ENCODE assay signal across 9 mouse cellular contexts in genomic region chr11:49793619-49794341, GRCm38 (mm10). TPM values are rescaled to one million over a fixed set of nuclear protein-coding genes. Genes with fewer than 3 reads are reported as not detected.
DNase-seq lines count a peak whose midpoint lies in the region; ATAC-seq lines count a peak whose summit lies in the region.
"Had no signal": no experiment of that assay in that cellular context is flagged by ENCODE, and none has a peak within 500 bp of the region (broad histone marks: within the 10 kb centered on the region; RNA-seq: fewer than 3 reads in every experiment).

TSS of gene Gfpt2 (plus strand) at chr11:49794178.

- peak; percentile 76 for DNase-seq in NIH3T3 (ENCODE audit: low read depth)
- peak; percentile 81 to 82 for DNase-seq in cerebellum, postnatal 14 days
- peak; percentile 66 to 74 for DNase-seq in frontal cortex, postnatal 14 days (ENCODE audit: low spot score in 2 of 2)
- peak; percentile 88 for DNase-seq in hindbrain, embryonic 11.5 days (ENCODE audit: low spot score)
- DNase-seq in layer of hippocampus, adult 9-11 months: peak; percentile 73
- DNase-seq in ovary, postnatal 36 days (ENCODE audit: low spot score): peak; percentile 84
- peak; percentile 18 for DNase-seq in urinary bladder, postnatal 10 days (ENCODE audit: low spot score)

- no peaks in the 10 kb centered on the region for H3K36me3 ChIP-seq in hindbrain, embryonic 11.5 days (ENCODE audit: control insufficient read depth, insufficient read depth, low read length)
- H3K36me3 ChIP-seq in lung, embryonic 15.5 days: no peaks in the 10 kb centered on the region

- peak within 1 kb of the TSS; percentile 64 for H3K9ac ChIP-seq in hindbrain, embryonic 11.5 days (ENCODE audit: low read depth, low read length)
- H3K9ac ChIP-seq in lung, embryonic 15.5 days: peak within 1 kb of the TSS; percentile 65

- no peaks in the 10 kb centered on the region for H3K27me3 ChIP-seq in hindbrain, embryonic 11.5 days (ENCODE audit: control insufficient read depth, insufficient read depth, low read length)
- H3K27me3 ChIP-seq in lung, embryonic 15.5 days: peaks cover 4% of the 10 kb centered on the region; the same call in 1 of the 2 replicates

- ATAC-seq in hindbrain, embryonic 11.5 days (ENCODE audit: low FRiP score): peak; percentile 97
- ATAC-seq in lung, embryonic 15.5 days (ENCODE audit: borderline replicate concordance, extremely low read depth, low FRiP score, low TSS enrichment): peak; percentile 96

- no peaks in the 10 kb centered on the region for H3K9me3 ChIP-seq in hindbrain, embryonic 11.5 days (ENCODE audit: control insufficient read depth, low read length)
- H3K9me3 ChIP-seq in lung, embryonic 15.5 days: no peaks in the 10 kb centered on the region

- peak within 1 kb of the TSS; percentile 92 for H3K4me2 ChIP-seq in hindbrain, embryonic 11.5 days (replicated peaks; ENCODE audit: low read depth, low read length)
- H3K4me2 ChIP-seq in lung, embryonic 15.5 days: peak within 1 kb of the TSS; percentile 94

- H3K4me1 ChIP-seq in hindbrain, embryonic 11.5 days (replicated peaks; ENCODE audit: control insufficient read depth, insufficient read depth, low read length): no peaks in the 10 kb centered on the region; the same call in 1 of the 2 replicates
- H3K4me1 ChIP-seq in lung, embryonic 15.5 days: peaks cover 16% of the 10 kb centered on the region

- peak within 1 kb of the TSS; percentile 54 for H3K4me3 ChIP-seq in hindbrain, embryonic 11.5 days (ENCODE audit: low read depth, low read length)
- H3K4me3 ChIP-seq in lung, embryonic 15.5 days: peak within 1 kb of the TSS; percentile 50

- under 1% methylated on average over 24 of the region's 25 CpGs for WGBS in hindbrain, embryonic 11.5 days
- under 1% methylated on average over 25 of the region's 25 CpGs for WGBS in lung, embryonic 15.5 days

- no peak within 1 kb of the TSS for H3K27ac ChIP-seq in hindbrain, embryonic 11.5 days (ENCODE audit: low read depth, low read length)
- peak within 1 kb of the TSS; percentile 53; the same call in 1 of the 2 replicates for H3K27ac ChIP-seq in lung, embryonic 15.5 days
- H3K27ac ChIP-seq: macrophage had no signal

RNA-seq across cellular contexts. Expression of gene Gfpt2, which starts in this region (rescaled TPM):
- 13.0 and 14.5 TPM in 2 replicates for polyA plus RNA-seq in hindbrain, embryonic 11.5 days (2014; fragmentation: Nextera tagmentation; extraction: Ambion mirVana)
- 10.3 and 10.6 TPM in 2 replicates for polyA plus RNA-seq in lung, embryonic 15.5 days (2015; fragmentation: Nextera tagmentation; extraction: Ambion mirVana)
- polyA plus RNA-seq: macrophage had no signal

Comparison
In these comparisons a context has a peak if more than half of its experiments do, and no peak if none do; other contexts are left out.
1. DNase-seq: peak in every context shown above with its lines; median percentile 88 in hindbrain, embryonic 11.5 days; 84 in ovary, postnatal 36 days; 82 in cerebellum, postnatal 14 days; 76 in NIH3T3; 73 in layer of hippocampus, adult 9-11 months; 70 in frontal cortex, postnatal 14 days; 18 in urinary bladder, postnatal 10 days.